Mouse (Mus musculus) layer of hippocampus, adult 9-10 months (tissue): ENCODE data around the gene Nutf2-ps1.

Experiments used
- DNase-seq: peaks from one replicate; pipeline ENCODE4 v3.0.0; 2022; ENCODE audit warnings: low spot score

The Nutf2-ps1 gene

DNA sequence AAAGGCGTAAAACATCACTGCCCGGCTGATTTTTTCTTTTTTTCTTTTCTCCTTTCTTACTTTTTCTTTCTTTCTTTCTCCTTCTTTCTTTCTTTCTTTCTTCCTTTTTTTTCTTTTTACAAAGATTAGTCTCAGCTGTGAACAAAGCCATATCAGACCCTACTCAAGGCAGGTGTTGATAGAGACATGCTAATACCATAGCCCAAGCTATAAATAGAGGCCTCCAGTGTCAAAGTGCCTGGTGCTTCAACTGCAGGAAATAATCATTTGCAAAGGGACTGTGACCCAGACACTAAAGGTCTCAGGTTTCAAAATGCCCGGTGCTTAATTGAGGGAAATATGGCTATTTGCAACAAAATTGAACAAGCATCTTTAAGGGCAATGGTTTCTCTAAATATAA is 20.3 kb downstream of the Nutf2-ps1 start:
- no peak for DNase-seq

DNA sequence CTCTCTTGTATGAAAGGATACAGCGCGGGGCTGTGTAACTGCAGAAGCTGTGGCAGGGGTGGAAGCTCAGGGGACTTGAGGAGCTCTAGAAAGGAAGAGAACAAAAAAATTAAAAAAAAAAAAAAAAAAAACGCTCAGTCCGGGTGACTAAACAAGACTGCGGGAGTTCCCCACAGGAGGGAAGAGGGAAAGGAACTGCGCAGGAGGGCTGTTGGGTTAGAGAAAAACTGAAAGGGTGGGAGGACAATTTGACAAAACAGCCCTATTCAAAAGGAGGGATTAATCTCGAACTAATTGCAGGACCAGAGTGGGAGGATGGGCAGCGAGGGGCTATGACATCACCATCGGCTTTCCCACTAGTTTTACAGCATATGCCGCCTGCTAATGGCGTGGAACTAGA is 21.0 kb downstream of the Nutf2-ps1 start:
- DNase-seq = no peak

DNA sequence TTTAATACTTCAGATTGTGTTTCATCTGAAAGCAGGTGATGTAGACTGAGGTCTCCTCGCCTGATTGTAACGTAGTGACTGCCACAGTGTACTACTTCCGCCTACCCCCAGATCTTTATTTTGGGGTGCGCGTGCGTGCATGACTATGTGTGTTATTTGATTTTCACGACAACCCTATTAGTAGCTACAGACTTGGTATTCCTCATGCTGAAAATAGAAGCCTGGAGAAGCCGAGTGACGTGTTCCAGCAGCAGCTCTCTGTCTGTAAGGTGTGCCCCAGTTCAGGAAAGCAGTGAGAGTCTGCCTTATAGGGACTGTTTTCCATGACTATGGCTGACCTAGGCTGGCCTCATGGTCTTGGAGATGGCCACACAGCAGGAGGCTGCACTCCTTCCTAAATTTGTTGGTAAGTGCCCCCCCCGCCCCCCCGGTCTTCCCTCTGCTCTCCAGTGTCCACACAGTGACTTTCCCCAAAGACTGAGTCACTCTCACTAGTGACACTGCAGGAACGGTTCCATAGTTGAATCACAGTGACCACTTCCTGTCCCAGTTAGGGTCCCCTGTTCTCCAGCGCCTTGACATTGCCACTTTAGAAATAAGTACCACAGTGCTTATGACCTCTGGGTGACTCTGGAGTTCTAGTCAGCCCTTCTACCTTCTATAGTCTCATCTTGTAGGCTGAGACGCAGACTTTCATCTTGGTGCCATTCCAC is 23.1 kb downstream of the Nutf2-ps1 start:
- DNase-seq = no peak

DNA sequence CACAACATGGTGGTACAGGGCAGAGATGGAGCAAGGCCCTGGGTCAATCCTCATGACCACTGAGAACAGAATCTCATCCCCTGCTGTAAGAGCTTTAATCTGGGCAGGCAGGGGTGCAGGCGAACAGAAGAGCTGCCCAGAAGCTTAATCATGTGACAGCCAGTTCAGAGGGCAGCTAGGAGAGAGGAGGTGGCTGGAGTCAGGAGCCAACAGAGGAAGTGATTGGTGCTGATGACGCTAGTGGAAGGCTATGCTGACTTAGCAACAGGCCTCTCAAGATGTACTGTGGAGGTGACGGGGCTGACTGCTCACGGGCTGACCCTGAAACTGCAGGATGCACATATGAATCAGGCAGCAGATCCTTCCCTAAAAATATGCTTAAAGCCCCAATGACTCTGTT is 24.7 kb downstream of the Nutf2-ps1 start:
- DNase-seq = no peak

DNA sequence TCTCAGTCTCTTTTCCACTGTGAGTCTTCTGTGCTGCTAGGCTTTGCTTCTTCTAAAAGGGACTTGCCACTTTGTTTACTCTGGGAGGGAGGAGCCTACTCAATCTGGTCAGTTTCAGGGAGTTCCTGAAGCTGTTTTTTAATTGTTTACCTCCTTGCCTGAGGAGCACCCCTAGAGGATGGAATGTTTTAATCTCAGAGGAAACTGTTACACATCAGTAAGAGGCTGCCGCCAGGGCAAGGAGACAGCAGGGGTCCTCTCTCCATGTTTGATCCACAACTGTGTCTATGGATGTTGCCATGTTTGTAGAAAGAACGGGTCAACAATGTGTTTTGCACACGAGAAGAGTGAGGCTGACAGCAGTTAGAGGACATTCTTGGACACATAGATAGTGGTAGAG is 28.4 kb downstream of the Nutf2-ps1 start:
- DNase-seq = no peak

DNA sequence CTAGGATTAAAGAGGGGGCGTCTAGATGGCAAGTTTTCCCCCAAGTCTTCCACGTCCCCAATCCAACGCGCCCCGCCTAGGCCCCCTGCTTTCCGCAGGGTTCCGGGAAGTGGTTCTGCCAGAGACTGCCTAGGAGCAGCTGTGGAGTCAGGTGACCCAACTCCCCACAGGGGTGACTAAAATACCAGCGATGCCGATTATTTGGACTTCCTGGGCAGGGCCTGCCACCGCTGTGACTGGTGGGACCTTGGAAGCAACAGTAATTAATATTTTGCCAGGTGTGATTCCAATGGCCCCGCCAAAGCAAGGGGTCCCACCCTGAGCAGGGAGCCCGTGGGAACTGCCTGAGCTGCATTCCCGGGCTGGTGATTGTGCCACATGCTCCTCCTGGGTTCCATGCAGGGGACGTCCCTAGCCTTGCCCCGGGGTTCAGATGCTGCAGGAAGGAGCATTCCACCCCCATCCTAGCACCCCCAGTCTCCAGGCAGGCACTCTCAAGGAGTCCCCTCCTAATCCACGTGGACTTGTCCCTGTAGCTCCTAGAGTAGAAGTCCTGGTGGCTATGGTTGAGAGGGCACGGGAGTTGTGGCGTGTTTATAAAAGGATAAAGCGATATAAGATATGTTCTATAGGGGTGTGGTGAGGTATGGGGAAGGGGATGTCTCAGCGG is 31.5 kb downstream of the Nutf2-ps1 start:
- no peak for DNase-seq

DNA sequence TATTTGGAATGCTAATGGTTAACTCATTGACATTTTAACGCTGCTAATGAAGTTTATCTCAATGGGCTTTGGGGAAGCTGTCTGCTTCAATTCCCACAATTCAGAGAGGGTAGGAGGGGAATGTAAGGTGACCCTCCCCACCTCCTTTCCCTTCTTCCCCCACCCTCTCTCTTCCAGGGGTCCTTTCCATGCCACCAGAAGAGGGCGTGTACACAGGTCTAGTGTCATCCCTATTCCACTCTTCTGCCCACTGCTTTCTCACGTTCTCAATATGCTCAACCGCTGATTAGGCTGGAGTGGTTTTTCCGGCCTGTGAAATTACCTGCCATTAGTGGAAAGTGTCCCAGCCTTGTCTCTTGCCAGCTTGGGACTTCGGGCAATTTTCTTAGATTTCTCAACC is 32.0 kb downstream of the Nutf2-ps1 start:
- no peak for DNase-seq

DNA sequence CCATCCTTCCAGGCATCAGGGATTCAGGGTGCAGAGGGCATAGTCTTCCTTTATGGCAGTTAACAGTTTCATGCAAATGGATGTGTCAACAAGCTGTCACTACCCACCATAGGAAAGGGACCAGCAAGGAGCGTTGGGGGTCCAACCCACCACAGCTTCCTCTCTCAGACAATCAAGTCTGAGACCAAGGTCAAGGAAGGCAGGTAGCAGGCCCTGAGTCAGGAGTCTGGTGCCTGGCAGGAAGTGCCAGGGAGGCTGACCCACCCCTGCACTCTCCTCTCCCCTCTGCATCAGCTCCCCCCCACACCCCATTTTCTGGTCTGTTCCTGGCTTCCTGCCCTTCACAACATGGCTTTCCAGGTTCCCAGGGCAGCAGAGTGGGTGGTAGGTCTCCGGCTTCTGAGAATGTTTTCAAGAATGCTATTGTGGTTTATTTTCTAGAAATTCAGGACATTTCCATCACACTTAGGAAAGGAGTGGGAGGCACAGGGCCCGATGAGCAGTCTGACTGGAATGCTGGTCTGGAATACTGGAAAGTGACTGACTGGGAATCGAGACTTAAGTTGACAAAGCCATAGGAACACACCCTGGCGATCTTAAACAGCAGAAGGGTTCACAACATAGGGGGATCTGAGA is 33.8 kb downstream of the Nutf2-ps1 start:
- DNase-seq = no peak

DNA sequence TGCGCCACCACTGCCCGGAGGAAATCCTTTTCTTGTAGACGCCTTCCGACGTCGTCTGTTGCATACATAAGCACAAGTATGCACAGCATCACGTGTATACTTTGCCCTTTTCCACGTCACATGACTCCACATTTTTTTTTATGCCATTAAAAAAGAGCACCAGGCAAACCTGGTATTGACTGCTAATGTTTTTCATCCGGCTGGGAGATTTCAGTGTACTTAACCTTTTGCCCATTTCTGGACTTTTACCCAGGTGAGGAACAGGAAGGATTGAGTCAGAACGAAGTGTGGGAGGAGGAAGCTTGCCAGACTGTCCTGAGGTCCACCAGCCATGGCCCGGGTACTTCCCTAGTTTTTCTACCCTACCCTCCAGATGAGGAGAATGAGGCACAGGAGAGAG is 34.5 kb downstream of the Nutf2-ps1 start:
- DNase-seq = no peak

DNA sequence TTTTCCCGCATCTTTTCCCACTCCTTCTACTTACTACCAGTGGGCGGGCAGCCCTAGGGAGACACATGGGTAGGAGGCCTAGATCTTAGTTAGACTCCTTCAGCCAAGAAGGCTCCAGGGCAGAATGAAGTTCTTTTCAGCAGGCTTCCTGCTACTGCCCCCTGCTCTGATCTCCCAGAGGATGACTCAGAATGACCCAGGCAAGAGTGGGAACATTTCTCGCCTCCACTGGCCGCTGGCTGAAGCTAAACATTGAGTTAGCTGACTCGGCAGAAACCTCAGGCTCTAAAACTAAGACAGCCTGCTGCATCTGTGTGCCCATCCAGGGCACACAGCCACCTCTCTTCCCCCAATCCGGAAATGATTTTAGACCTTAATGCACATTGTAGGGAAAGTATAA is 36.1 kb downstream of the Nutf2-ps1 start:
- DNase-seq = no peak

DNA sequence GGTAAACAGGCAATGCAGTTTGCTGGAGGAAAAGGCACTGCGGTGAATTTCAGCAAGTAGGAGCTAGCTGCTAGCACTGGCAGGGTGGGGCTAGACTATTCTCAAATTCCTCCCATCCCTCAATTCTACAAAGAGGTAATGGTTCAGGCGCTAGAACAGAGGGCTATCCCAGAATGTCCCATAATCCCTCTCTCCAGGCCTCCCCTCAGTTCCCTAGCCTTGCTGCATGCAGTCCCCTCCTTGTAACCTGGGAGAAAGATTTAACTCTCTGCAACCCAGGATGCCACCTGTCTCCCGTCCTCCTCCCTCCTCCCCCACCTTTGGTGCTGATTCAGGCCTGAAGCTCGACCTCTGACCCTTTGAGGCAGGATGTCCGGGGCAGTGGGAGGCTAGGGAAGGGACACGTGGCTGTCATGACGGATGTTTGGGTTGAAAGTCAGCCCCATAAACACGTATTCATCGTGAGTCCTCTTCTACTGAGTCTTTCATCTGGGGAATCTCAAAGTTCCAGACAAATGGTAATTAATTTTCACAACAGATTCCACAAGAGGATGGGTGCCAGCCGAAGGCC is 36.6 kb downstream of the Nutf2-ps1 start:
- DNase-seq = no peak

DNA sequence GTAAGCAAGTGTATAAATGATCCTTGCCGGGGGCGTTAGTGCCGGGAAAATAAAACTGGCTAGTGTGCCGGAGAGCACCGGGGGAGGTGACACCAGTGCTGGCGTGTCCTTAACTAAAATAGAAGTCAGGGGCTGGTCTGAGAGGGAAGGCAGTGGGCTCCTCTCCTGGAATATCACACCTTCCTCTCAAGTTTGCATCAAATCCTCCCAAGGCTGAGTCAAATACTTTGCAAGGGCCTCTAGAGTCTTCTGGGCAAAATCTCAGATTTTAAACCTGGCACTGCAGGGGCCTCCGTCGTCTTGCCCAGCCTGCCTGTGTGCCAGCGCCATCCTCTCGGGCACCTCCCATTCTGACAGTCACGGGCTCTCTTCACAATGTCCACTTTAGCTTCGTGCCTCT is 37.9 kb downstream of the Nutf2-ps1 start:
- DNase-seq = no peak

DNA sequence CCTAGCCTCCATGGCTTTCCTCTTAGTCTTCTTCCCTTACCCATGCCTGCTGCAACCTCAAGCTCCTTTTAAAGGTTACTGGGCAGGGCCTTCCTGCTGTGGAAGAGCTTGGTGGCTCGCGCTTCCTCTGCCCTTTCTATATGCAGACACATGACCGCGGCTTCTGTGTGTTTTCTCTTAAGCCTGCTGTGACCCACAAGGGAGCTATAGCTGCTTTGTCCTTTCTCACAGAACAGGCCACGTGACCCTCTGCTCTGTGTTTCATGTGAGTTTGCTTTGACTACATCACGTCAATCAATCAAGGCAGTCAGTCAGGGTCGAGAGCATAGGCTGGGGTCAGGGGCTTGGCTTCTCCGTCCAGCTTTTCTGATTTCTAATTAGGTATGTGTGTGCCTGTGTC is 41.3 kb downstream of the Nutf2-ps1 start:
- no peak for DNase-seq

DNA sequence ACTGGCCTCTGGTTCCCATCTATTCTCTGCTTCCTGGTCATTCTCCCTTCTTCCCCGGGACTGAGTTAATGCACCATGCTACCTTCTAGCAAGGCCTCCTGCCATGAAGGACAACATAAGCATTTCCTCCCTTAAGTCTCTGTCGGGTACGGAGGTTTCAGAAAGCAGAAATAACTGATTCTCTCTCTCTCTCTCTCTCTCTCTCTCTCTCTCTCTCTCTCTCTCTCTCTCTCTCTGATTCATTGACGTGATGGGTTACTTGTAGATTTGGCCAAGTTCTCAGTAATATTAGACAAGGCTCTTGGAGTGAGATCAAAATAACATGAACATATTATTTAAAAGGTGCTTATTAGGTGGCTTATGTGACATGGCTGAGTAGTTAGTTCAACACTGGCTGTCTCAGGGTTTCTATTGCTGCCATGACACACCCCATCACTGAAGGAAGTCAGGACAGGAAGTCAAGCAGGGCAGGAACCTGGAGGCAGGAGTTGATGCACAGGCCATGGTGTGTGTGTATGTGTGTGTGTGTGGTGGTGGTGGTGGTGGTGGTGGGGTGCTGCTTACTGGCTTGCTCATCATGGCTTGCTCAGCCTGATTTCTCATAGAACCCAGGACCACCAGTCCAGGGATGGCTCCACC is 43.8 kb downstream of the Nutf2-ps1 start:
- DNase-seq = no peak

DNA sequence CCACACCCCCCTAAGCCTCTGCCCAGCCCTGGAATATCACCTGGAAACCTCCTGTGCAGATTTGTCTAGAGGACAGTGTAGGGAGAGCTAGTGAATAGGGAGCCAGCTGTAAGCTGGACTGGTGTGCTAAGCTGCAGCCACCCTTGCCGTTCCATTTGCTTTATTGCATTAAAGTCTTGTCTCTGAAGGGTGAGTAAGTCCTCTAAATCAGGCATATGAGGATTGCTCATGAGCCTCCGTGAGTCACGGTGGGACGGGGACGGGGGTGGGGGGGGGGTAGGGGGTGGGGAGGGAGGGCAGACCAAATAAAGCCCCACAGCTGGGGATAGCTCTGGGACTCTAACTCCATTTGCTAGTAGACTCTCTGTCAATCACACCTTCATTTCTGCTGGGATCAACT is 45.3 kb downstream of the Nutf2-ps1 start:
- DNase-seq = no peak

DNA sequence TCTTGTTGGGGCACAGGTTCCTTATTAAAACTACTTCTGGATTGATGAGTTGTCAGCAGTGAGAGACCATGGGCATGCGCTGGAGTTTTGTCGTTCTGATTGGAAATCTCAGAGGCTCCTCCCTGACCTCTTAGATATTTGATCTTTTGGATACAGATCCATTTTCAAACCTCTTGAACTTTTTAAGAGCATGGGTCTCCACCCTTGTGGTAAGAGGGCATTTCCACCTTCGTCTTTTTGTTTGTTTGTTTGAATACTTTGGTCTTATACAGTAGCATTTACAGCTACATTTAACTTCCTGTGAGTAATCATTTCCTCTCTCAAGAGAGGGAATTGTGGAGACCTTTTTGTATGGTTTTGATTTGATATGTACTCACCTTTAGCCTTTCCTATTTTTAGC is 49.6 kb downstream of the Nutf2-ps1 start:
- no peak for DNase-seq

DNA sequence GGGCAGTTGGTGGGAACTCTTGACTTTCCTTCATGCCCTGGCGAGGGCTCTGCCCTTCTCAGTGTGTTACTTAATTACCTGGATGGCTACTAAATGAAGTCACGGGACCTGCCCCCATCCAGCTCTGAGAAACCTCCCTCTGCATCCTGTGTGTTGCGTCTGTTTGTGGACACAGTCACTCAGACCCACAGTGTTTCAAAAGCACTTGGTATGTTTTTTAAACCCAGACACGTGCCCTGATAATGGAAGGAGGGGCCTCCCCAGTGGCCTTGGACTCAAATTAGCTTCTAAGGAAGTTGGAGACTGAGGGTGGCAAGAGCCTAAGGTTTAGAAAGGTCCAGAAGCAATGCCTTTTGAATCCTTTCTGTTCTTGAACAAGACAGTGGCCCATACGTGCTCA is 50.1 kb downstream of the Nutf2-ps1 start:
- no peak for DNase-seq
